Mouse (Mus musculus) heart, postnatal 0 days (tissue): ENCODE measurements around the gene Suds3.

Experiments used
- CTCF ChIP-seq: IDR thresholded peaks from 2 replicates; pipeline ENCODE4 v1.5.1; 2016; ENCODE audit warnings: antibody characterized with exemption, control low read depth, low read depth
- EP300 ChIP-seq: IDR thresholded peaks from 2 replicates; pipeline ENCODE4 v1.6.1; 2016; ENCODE audit warnings: antibody characterized with exemption, low read depth

DNA sequence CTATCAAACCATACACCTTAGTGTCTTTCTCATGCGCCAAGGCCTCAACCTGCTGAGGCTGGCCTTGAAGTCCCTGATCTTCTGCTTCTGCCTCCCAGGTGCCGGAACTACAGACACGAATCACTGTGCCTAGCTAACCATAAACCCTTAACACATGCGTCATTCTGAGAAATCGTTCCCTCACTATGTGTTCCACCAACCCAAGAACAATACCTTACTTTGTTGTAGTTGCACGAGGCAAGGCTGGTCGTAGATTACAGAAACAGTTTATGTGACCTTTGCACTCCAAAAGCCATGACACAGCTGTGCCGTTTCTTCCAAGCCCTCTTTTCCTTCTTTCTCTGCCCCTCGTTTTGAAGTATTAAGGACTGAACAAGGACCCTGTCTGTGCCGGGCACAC, 44.6 kb upstream of the Suds3 start:
- TF ChIP-seq CTCF: no peak
- TF ChIP-seq EP300: no peak
